Mouse (Mus musculus): Measurements from ENCODE around the gene Slc25a53.
"Not testable (repeated sequence)": the region's sequence is repeated elsewhere in the genome, so short reads cannot be mapped to it uniquely, and the experiment has no call there.

Gene Slc25a53

DNA sequence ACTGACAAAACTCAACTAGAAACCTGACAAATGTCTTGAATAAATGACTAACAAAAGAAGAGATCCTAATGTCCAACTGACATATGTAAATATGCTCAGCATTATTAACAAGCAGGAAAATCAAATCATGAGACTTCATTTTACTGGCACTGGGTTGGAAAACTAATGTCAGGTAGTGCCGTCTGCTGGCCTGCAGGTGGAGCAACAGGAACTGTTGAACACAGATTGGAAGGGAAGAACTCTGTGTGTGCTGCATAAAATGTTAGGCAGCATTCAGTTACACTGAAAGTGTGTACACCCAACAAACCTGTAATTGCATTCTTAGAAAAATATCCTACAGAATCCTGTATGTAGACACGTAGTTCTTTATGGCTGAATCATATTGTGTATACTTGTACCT lies 78.4 kb downstream of the Slc25a53 start:
- no peak for DNase-seq (ENCODE audit: low spot score)

DNA sequence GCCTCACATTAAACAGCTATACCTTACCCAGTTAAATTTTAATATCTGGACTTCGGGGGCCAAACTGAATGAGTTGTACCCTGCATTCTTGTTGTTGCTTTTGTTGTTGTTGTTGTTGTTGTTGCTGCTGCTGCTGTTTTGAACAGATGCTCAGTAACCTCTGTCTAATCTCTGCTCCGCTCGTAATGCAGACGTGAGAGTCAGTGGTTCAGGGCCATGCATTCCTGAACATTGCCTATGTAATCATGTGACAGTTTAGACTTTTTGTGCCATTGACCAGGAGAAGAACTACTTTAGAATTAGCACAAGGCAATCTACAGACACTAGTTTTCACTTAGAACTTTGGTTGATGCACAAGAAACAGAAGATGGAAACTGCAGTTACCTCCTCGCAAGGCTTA lies 79.8 kb downstream of the Slc25a53 start:
- not testable (repeated sequence) for DNase-seq (ENCODE audit: low spot score)

DNA sequence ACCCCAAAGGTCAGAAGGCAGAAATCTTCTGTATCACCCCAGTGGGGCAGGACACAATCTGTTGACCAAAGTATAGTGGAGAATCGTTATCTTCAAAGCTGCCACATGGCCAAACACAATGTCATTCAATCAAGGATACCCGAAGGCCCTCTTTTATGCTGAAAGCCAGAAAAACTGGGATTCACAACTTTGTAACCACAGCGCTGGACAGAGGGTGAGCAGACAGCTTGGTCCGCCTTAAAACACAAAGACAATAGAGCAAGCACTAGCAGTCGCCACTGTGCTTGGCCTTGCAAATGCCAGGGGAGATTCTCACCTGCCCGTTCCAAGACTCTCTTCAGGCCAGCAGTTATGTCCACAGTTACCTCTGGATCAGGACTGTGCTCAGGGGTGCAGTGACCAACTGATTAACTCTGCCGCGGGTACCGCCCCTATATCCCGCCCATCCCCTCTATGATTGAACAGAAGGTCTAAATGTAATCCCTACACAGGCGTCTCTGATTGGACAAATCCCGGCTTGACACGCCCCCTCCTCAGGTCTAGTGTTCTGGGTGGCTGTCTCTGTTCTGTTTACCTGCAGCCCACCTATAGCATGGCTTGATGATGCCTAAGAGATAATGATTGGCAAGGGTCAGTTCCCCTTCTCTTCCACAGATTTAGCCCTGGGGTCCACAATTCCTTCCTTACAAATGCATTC lies 80.4 kb downstream of the Slc25a53 start:
- DNase-seq (ENCODE audit: low spot score), result not testable (repeated sequence)

DNA sequence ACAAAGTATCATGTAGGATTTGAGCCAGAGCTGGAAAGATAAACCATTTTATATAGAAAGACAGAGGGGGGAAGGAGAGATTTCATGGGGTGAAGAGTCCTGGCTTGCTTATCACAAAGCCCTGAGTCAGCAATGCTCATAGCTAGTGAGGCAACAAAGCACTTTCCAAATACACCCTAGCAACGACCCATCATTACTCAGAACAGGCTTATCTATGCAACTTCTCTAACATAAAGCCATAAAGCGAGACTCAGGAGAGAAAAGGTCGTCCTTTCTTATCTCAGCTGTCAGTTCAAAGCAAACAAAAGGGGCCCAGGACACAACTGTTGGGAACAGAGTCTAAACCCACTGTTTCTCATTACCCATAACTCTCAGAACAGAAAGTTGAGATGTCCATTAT lies 100.1 kb downstream of the Slc25a53 start:
- no peak for DNase-seq (ENCODE audit: low spot score)
